Mouse (Mus musculus) stomach, embryonic 14.5 days (tissue): ENCODE measurements at regions not wholly inside any gene's neighbourhood (a gene's known extent, or its start where the extent isn't known, plus 50 kb on each side); places are given as distances from the start of the nearest gene placed in this dataset.

Experiments
- ATAC-seq: fragments of 200-750 bp; cut with Nextera tagmentation; 2 replicates; pipeline ENCODE4 v1.8.0; 2017; ENCODE audit warnings: low read depth, moderate TSS enrichment; ENCODE audit not compliant: insufficient number of reproducible peaks, insufficient read depth, low FRiP score
- H3K27ac ChIP-seq: fragments of 300-500 bp; sonication (generic); 2 replicates; pipeline ENCODE4 v1.5.1; 2014; ENCODE audit warnings: mild to moderate bottlenecking, low read length, moderate library complexity, mixed read lengths
- H3K27me3 ChIP-seq: fragments of 300-500 bp; sonication (generic); 2 replicates; pipeline ENCODE4 v1.6.1; 2014; ENCODE audit warnings: low read length, control low read depth, mixed read lengths; ENCODE audit not compliant: control insufficient read depth, insufficient read depth
- H3K36me3 ChIP-seq: fragments of 300-500 bp; sonication (generic); 2 replicates; pipeline ENCODE4 v1.6.1; 2014; ENCODE audit warnings: mild to moderate bottlenecking, control low read depth, low read length, moderate library complexity, mixed read lengths; ENCODE audit not compliant: control insufficient read depth, insufficient read depth
- H3K4me1 ChIP-seq: fragments of 300-500 bp; sonication (generic); 2 replicates; pipeline ENCODE4 v1.6.1; 2014; ENCODE audit warnings: low read length, control low read depth, mixed read lengths; ENCODE audit not compliant: control insufficient read depth, insufficient read depth
- H3K4me2 ChIP-seq: fragments of 300-500 bp; sonication (generic); replicated peaks from 2 replicates; pipeline ENCODE4 v1.6.1; 2014; ENCODE audit warnings: low read depth, low read length, control low read depth
- H3K4me3 ChIP-seq: fragments of 300-500 bp; sonication (generic); 2 replicates; pipeline ENCODE4 v1.5.1; 2014; ENCODE audit warnings: low read depth, low read length, control low read depth
- H3K9ac ChIP-seq: fragments of 300-500 bp; sonication (generic); replicated peaks from 2 replicates; pipeline ENCODE4 v1.6.1; 2014; ENCODE audit warnings: low read depth, mild to moderate bottlenecking, control low read depth, low read length, moderate library complexity, mixed read lengths
- H3K9me3 ChIP-seq: fragments of 300-500 bp; sonication (generic); 2 replicates; pipeline ENCODE4 v1.6.1; 2016; ENCODE audit warnings: low read depth, low read length, control low read depth; ENCODE audit not compliant: control insufficient read depth
- WGBS: fragments of 180-500 bp; shearing (Covaris S2); extraction: QIAGEN DNeasy Blood & Tissue Kit; methylation state at CpG from one replicate; pipeline ENCODE4 v1.1.7; 2014; 5-methylcytosine and 5-hydroxymethylcytosine counted together

DNA sequence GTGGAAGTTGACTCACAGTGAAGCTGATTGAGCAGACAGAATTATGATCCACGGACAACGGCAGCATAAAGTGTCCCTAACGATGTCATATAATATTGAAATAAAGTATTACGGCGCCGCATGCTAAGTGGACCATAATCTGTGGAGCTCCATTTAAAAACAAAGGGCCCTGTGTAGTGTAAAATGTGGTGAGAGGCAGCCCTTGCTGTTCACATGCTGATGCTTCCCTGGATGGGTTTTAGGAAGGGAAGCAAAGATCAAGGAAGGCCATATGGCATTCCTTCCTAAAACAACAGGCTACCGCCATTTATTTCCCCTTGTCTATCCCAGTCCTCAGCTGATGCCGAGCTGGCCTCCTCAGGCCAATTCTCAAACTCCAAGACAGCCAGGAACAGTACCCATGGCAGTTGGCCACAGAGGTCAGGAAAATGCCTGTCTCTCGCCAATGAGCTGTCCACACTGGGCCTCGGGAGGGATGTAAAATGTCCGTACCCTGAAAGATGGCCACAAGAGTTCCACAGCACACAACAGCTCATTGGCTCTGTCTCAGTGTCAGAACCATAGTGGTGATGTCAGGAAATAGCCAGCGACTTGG, 302.7 kb upstream of the Irx1 start:
- Histone ChIP-seq H3K9ac (no peak overlapping the region), H3K4me1 (no peaks in the 10 kb centered on the region), H3K36me3 (no peaks in the 10 kb centered on the region), H3K27ac (no peak overlapping the region), H3K4me2 (no peak overlapping the region), H3K4me3 (no peak overlapping the region), H3K9me3 (no peaks in the 10 kb centered on the region), H3K27me3 (no peaks in the 10 kb centered on the region)
- ATAC-seq: no peak
- WGBS: 83% methylated on average over 12 of the region's 12 CpGs

DNA sequence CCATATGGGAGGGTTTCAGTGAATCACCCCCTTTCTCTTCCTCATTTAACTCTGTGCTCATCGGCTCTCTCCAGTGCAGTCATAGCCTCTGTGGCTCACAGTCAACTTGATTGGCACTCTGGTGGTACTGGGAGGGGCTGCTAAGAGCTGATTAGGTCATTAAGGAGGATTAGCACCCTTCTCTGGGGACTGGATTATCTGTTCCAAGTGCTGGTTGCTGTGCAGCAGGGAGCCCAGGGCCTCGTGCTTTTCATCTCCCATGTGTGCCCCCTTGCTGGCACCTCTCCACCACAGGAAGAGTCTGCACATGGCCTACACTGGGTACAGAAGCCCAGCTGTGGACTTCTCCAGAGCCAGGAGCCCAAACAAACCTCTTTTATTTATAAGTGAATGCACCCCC, 316.8 kb upstream of the Irx1 start:
- no peaks in the 10 kb centered on the region for H3K36me3 ChIP-seq
- no peaks in the 10 kb centered on the region for H3K4me1 ChIP-seq
- WGBS: 59% methylated on average over 2 of the region's 2 CpGs
- no peak overlapping the region for H3K4me2 ChIP-seq
- no peaks in the 10 kb centered on the region for H3K9me3 ChIP-seq
- H3K4me3 ChIP-seq: no peak overlapping the region
- H3K9ac ChIP-seq: no peak overlapping the region
- ATAC-seq: no peak
- H3K27me3 ChIP-seq: no peaks in the 10 kb centered on the region
- H3K27ac ChIP-seq: no peak overlapping the region

DNA sequence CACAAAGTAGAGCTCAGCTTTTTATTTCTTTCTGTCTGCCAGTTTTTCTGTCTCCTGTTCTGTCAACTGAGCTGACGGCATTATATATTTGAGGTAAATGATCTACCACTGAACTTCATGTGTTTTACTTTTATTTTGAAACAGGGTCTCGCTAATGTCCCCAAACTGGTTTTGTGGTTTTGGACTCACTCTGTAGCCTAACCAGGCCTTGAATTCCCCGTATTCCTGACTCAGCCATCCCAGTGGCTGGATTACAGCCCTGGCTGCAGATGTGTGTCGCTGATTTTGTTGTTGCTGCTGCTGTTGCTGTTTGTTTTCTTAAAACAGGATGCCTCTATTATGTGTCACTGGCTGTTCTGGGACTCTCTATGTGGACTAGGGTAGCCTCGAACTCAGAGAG, 317.3 kb upstream of the Irx1 start:
- Histone ChIP-seq H3K9me3 (no peaks in the 10 kb centered on the region), H3K36me3 (no peaks in the 10 kb centered on the region), H3K27me3 (no peaks in the 10 kb centered on the region), H3K9ac (no peak overlapping the region), H3K4me2 (no peak overlapping the region), H3K4me3 (no peak overlapping the region), H3K27ac (no peak overlapping the region), H3K4me1 (no peaks in the 10 kb centered on the region)
- no peak for ATAC-seq
- 86% methylated on average over 5 of the region's 5 CpGs for WGBS

DNA sequence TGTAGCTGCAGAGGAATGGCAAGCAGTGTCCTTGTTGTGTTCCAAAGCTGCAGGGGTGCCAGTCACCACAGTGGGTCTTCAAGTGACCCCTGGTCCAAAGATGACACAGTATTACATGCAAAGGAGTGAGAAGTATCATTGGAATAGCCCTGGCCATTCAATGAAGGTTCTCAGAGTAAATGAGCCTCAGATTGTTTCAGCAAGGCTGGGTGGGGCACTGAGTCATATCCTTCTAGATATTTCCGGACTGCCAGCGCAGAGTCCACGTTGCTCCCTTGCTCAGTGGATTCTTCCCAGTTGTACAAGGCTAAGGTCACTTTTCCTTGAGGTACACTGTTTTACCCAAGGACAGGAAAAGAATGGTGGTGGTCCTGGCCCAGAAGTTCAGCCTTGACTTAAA, 319.2 kb upstream of the Irx1 start:
- 91% methylated on average over 3 of the region's 3 CpGs for WGBS
- Histone ChIP-seq H3K4me1 (no peaks in the 10 kb centered on the region), H3K9ac (no peak overlapping the region), H3K27ac (no peak overlapping the region), H3K4me3 (no peak overlapping the region), H3K27me3 (no peaks in the 10 kb centered on the region), H3K4me2 (no peak overlapping the region), H3K9me3 (no peaks in the 10 kb centered on the region), H3K36me3 (no peaks in the 10 kb centered on the region)
- ATAC-seq: no peak

DNA sequence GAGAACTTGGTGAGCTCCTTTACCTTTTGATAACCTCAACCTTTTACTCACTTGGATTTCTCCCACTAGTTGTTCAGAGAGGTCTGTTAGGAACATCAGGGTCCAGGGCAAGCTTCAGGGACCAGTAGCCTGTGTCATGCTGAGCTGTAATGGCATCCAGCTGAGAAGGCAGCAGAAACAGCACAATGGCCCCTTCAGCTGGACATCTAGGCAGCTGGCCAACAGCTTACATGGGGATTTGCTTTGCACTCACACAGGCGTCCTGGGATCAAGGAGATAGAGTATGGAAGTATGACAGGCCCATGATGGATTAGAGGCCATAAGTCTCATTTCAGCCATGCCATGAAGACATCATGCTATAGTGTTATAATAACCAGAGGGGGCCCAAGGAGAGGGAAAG, 320.2 kb upstream of the Irx1 start:
- WGBS: 15% methylated on average over 1 of the region's 1 CpGs
- H3K9ac ChIP-seq: no peak overlapping the region
- H3K36me3 ChIP-seq: no peaks in the 10 kb centered on the region
- no peaks in the 10 kb centered on the region for H3K27me3 ChIP-seq
- ATAC-seq: no peak
- no peak overlapping the region for H3K4me2 ChIP-seq
- H3K4me1 ChIP-seq: no peaks in the 10 kb centered on the region
- H3K9me3 ChIP-seq: no peaks in the 10 kb centered on the region
- H3K4me3 ChIP-seq: no peak overlapping the region
- no peak overlapping the region for H3K27ac ChIP-seq

DNA sequence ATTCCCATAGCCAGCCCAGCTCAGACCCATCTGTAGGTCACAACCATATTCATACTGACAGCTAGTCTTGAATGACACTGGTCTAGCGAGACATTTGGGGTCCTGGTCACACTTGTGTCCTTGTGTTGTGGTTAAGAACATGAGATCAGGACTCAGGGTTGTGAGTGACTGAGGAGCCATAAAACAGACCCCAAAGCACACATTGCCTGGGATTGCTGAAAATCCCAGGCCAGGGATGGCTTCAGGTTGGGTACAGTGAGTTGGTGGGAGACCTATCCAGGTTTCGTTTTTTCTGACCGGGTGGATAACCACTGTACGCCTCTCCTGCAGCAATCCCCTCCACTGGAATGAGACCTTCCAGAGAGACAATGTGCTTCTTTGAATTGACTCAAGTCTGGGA, 322.8 kb upstream of the Irx1 start:
- Histone ChIP-seq H3K9me3 (no peaks in the 10 kb centered on the region), H3K9ac (no peak overlapping the region), H3K4me2 (no peak overlapping the region), H3K4me3 (no peak overlapping the region), H3K27me3 (peaks cover 3% of the 10 kb centered on the region; the same call in 1 of the 2 replicates), H3K36me3 (no peaks in the 10 kb centered on the region), H3K27ac (no peak overlapping the region), H3K4me1 (no peaks in the 10 kb centered on the region)
- 93% methylated on average over 4 of the region's 4 CpGs for WGBS
- no peak for ATAC-seq

DNA sequence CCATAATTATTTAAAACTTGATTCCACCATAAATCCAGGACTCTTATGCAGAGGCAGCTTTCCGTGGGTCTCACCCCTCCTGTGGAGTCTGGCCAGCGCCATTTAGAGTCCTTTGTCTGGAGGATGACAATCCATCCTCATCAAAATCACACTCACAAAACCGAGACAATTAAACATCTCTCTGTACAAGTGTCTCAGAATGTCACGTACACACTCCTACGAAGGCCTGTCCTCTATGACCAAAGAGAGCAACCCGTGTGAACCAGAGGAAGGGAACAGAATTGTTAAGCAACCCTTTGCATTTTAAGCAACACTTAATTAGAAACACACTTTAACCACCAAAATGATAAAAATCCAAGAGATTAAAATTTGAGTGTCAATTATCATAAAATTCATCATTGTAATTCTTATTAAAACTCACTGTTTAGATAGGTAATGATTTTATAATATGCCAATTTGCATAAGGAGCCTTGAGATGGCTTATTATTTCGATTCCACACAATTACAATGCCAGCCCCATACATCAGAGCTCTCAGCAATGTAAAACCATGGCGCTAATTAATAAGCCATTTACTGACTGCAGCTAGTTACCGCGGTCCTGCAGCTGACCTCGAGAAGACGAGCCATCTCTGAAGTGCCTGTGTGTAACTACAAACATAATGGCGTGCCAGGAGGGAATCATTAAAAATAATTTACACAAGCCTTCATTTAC, 325.0 kb upstream of the Irx1 start:
- H3K4me3 ChIP-seq: no peak overlapping the region
- no peaks in the 10 kb centered on the region for H3K4me1 ChIP-seq
- no peaks in the 10 kb centered on the region for H3K36me3 ChIP-seq
- WGBS: 43% methylated on average over 13 of the region's 13 CpGs
- no peak overlapping the region for H3K27ac ChIP-seq
- peaks cover 3% of the 10 kb centered on the region; the same call in 1 of the 2 replicates for H3K27me3 ChIP-seq
- H3K9ac ChIP-seq: no peak overlapping the region
- no peak for ATAC-seq
- no peaks in the 10 kb centered on the region for H3K9me3 ChIP-seq
- no peak overlapping the region for H3K4me2 ChIP-seq

DNA sequence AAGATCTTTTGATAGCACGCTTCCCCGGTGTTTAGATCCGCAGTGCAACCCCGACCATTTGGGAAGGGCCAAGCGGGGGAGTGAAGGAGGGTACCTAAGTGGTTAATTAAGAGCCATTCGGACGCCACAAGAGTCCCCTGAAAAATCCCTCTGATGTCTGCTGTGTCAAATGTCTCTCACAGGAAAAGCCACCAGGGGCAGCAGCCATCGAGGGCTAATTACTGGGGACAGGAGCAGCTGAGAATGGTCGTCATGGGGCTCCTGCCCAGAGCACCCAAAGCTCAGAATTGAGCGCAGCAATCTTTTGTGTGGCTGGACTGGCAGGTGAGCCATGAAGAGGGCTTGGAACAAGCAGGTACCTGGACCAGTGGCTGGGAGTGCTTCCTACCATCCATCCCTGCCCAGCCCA, 325.6 kb upstream of the Irx1 start:
- Histone ChIP-seq H3K9me3 (no peaks in the 10 kb centered on the region), H3K9ac (no peak overlapping the region), H3K36me3 (no peaks in the 10 kb centered on the region), H3K27ac (no peak overlapping the region), H3K4me1 (no peaks in the 10 kb centered on the region), H3K4me2 (no peak overlapping the region), H3K4me3 (no peak overlapping the region), H3K27me3 (peaks cover 3% of the 10 kb centered on the region; the same call in 1 of the 2 replicates)
- ATAC-seq: no peak
- WGBS: 11% methylated on average over 10 of the region's 10 CpGs

DNA sequence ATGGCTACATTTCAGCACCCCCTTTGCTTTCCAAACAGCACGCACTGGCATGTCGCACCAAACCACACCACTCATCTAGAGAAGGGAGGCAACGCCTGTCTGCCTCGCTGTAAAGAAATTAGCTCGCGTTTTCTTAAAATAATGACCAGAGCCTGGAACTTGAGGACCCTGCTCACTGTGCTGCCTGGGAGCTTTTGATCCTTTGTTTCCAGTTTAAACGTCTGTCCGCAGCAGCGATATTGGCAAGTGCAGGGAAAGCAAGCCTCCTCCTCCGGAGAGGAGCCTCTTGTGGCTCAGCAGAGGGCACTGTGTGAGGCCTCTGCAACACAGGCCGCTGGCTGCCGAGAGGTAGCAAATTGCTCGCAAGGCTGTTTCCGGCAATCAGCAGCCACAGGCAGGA, 328.8 kb upstream of the Irx1 start:
- Histone ChIP-seq H3K4me3 (no peak overlapping the region), H3K4me1 (no peaks in the 10 kb centered on the region), H3K36me3 (no peaks in the 10 kb centered on the region), H3K4me2 (0 out of 2 replicates have a peak overlapping the region, but pooled peaks have one; percentile 7), H3K9ac (no peak overlapping the region), H3K9me3 (no peaks in the 10 kb centered on the region), H3K27ac (no peak overlapping the region), H3K27me3 (peaks cover 3% of the 10 kb centered on the region; the same call in 1 of the 2 replicates)
- 4% methylated on average over 14 of the region's 14 CpGs for WGBS
- no peak for ATAC-seq
